Mouse (Mus musculus) C2C12 (cell line): Measurements from ENCODE around the gene Pip5k1a.

ENCODE experiments used
- CEBPB ChIP-seq: IDR thresholded peaks from one replicate; pipeline ENCODE4 v1.6.1; 2011; ENCODE audit warnings: low read depth, mild to moderate bottlenecking, control low read depth, moderate library complexity
- CTCF ChIP-seq: IDR thresholded peaks from one replicate; pipeline ENCODE4 v1.5.1; 2011; ENCODE audit not compliant: control insufficient read depth, insufficient read depth, insufficient read length
- FOSL1 ChIP-seq: IDR thresholded peaks from one replicate; pipeline ENCODE4 v1.8.0; 2011; ENCODE audit warnings: mild to moderate bottlenecking, low read length; ENCODE audit not compliant: poor library complexity, insufficient read depth, severe bottlenecking
- MAX ChIP-seq: IDR thresholded peaks from one replicate; pipeline ENCODE4 v1.6.1; 2011; ENCODE audit warnings: mild to moderate bottlenecking, control low read depth
- MYOD1 ChIP-seq: IDR thresholded peaks from one replicate; pipeline ENCODE4 v1.6.1; 2011; ENCODE audit warnings: low read depth; ENCODE audit not compliant: control insufficient read depth, insufficient read length
- MYOG ChIP-seq: IDR thresholded peaks from one replicate; pipeline ENCODE4 v1.6.1; 2011; ENCODE audit not compliant: control insufficient read depth, insufficient read length; ENCODE audit errors: extremely low read depth
- USF1 ChIP-seq: IDR thresholded peaks from one replicate; pipeline ENCODE4 v1.6.1; 2011; ENCODE audit warnings: low read depth, mild to moderate bottlenecking, control low read depth, moderate library complexity

DNA sequence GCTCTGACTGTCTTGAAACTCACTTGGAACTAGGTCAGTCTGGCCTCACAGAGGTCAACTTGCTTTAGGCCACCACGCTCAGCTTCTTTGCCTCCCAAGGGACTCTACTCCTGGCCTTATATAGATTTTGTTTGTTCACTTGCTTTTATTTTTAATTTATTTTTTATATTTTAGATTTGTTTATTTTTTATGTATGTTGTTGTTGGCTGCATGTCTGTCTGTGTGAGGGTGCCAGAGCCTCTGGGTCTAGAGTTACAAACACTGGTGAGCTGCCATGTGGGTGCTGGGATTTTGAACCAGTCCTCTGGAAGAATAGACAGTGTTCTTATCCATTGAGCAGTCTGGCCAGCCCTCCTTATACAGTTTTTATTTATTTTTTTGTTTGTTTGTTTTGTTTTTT is 6.0 kb upstream of the Pip5k1a start:
- TF ChIP-seq CTCF, result no peak
- TF ChIP-seq MAX, result no peak
- TF ChIP-seq CEBPB, result no peak
- TF ChIP-seq USF1, result no peak
- TF ChIP-seq MYOG, result no peak
- no peak for TF ChIP-seq MYOD1
- TF ChIP-seq FOSL1, result no peak
